Mouse (Mus musculus) heart, embryonic 15.5 days (tissue): Measurements from ENCODE around the gene Scap. TPM values are rescaled to one million over a fixed set of nuclear protein-coding genes. Genes with fewer than 3 reads are reported as not detected.
"Not testable (repeated sequence)": the region's sequence is repeated elsewhere in the genome, so short reads cannot be mapped to it uniquely, and the experiment has no call there.

ENCODE experiments used
- ATAC-seq: fragments of 200-750 bp; cut with Nextera tagmentation; replicated peaks from 2 replicates; pipeline ENCODE4 v1.8.0; 2017; ENCODE audit warnings: low read depth, moderate TSS enrichment; ENCODE audit not compliant: insufficient number of reproducible peaks, insufficient read depth, low FRiP score
- H3K27ac ChIP-seq: fragments of 300-500 bp; sonication (generic); 2 replicates; pipeline ENCODE4 v1.5.1; 2015; ENCODE audit warnings: mild to moderate bottlenecking, inconsistent platforms
- H3K27me3 ChIP-seq: fragments of 300-500 bp; sonication (generic); 2 replicates; pipeline ENCODE4 v1.6.1; 2015; ENCODE audit warnings: inconsistent platforms
- H3K36me3 ChIP-seq: fragments of 300-500 bp; sonication (generic); 2 replicates; pipeline ENCODE4 v1.6.1; 2015; ENCODE audit warnings: mild to moderate bottlenecking, inconsistent platforms
- H3K4me1 ChIP-seq: fragments of 300-500 bp; sonication (generic); replicated peaks from 2 replicates; pipeline ENCODE4 v1.6.1; 2015; ENCODE audit warnings: inconsistent platforms
- H3K4me2 ChIP-seq: fragments of 300-500 bp; sonication (generic); 2 replicates; pipeline ENCODE4 v1.6.1; 2015; ENCODE audit warnings: inconsistent platforms, mild to moderate bottlenecking, moderate library complexity
- H3K4me3 ChIP-seq: fragments of 300-500 bp; sonication (generic); 2 replicates; pipeline ENCODE4 v1.5.1; 2015; ENCODE audit warnings: mild to moderate bottlenecking, inconsistent platforms
- H3K9ac ChIP-seq: fragments of 300-500 bp; sonication (generic); 2 replicates; pipeline ENCODE4 v1.6.1; 2015; ENCODE audit warnings: mild to moderate bottlenecking, inconsistent platforms
- H3K9me3 ChIP-seq: fragments of 300-500 bp; sonication (generic); replicated peaks from 2 replicates; pipeline ENCODE4 v1.6.1; 2016; ENCODE audit warnings: inconsistent platforms
- WGBS: fragments of 180-500 bp; shearing (Covaris S2); methylation state at CpG from one replicate; pipeline ENCODE4 v1.1.7; 2015; ENCODE audit warnings: mixed read lengths; 5-methylcytosine and 5-hydroxymethylcytosine counted together
- polyA plus RNA-seq: library from polyadenylated mRNA; unstranded; fragments of >200 nt; fragmentation: Nextera tagmentation; extraction: Ambion mirVana; gene quantifications from 2 replicates; pipeline ENCODE4 v1.2.1, GENCODE M21; 2015

Scap gene
- polyA plus RNA-seq, 1 experiment from 2014 or later: 17.5 TPM

GRCm38 (mm10) chr9:110358341-110358740 lies 25.3 kb downstream of the Scap start:
- Histone ChIP-seq H3K9me3 (no peaks in the 10 kb centered on the region), H3K9ac (no peak overlapping the region), H3K4me3 (no peak overlapping the region), H3K27ac (no peak overlapping the region), H3K4me2 (no peak overlapping the region), H3K4me1 (0 out of 2 replicates have a peak, but pooled peaks cover 3% of the 10 kb centered on the region), H3K36me3 (peaks cover 5% of the 10 kb centered on the region; the same call in 1 of the 2 replicates), H3K27me3 (no peaks in the 10 kb centered on the region)
- 74% methylated on average over 2 of the region's 2 CpGs for WGBS
- no peak for ATAC-seq

GRCm38 (mm10) chr9:110361299-110361698 lies 28.2 kb downstream of the Scap start:
- no peaks in the 10 kb centered on the region for H3K27me3 ChIP-seq
- ATAC-seq: no peak
- H3K4me3 ChIP-seq: no peak overlapping the region
- WGBS: 68% methylated on average over 12 of the region's 12 CpGs
- H3K4me1 ChIP-seq: 0 out of 2 replicates have a peak, but pooled peaks cover under 1% of the 10 kb centered on the region
- H3K36me3 ChIP-seq: peaks cover 5% of the 10 kb centered on the region; the same call in 1 of the 2 replicates
- no peaks in the 10 kb centered on the region for H3K9me3 ChIP-seq
- no peak overlapping the region for H3K4me2 ChIP-seq
- no peak overlapping the region for H3K9ac ChIP-seq
- H3K27ac ChIP-seq: no peak overlapping the region

- 77% methylated on average over 10 of the region's 10 CpGs for WGBS
- Histone ChIP-seq H3K27me3 (no peaks in the 10 kb centered on the region), H3K27ac (no peak overlapping the region), H3K36me3 (peaks cover 5% of the 10 kb centered on the region; the same call in 1 of the 2 replicates), H3K4me1 (0 out of 2 replicates have a peak, but pooled peaks cover 3% of the 10 kb centered on the region), H3K4me2 (no peak overlapping the region), H3K4me3 (no peak overlapping the region), H3K9ac (no peak overlapping the region), H3K9me3 (no peaks in the 10 kb centered on the region)
- ATAC-seq: no peak
Measured at GRCm38 (mm10) chr9:110362337-110362736, 29.2 kb downstream of the Scap start.

GRCm38 (mm10) chr9:110366746-110367145 lies 33.7 kb downstream of the Scap start:
- no peak overlapping the region for H3K4me3 ChIP-seq
- H3K4me2 ChIP-seq: no peak overlapping the region
- H3K4me1 ChIP-seq: peaks cover 14% of the 10 kb centered on the region; the same call in 1 of the 2 replicates
- no peak for ATAC-seq
- H3K27ac ChIP-seq: no peak overlapping the region
- no peaks in the 10 kb centered on the region for H3K9me3 ChIP-seq
- H3K9ac ChIP-seq: no peak overlapping the region
- H3K36me3 ChIP-seq: peaks cover 5% of the 10 kb centered on the region; the same call in 1 of the 2 replicates
- no peaks in the 10 kb centered on the region for H3K27me3 ChIP-seq
- 42% methylated on average over 5 of the region's 5 CpGs for WGBS

- Histone ChIP-seq H3K36me3 (peaks cover 11% of the 10 kb centered on the region; the same call in 1 of the 2 replicates), H3K27me3 (no peaks in the 10 kb centered on the region), H3K9ac (no peak overlapping the region), H3K27ac (peak overlapping the region; percentile 36; the same call in 1 of the 2 replicates), H3K9me3 (no peaks in the 10 kb centered on the region), H3K4me2 (no peak overlapping the region), H3K4me1 (peaks cover 14% of the 10 kb centered on the region; the same call in 1 of the 2 replicates), H3K4me3 (no peak overlapping the region)
- WGBS: 62% methylated on average over 3 of the region's 3 CpGs
- ATAC-seq: 0 out of 2 replicates have a peak, but pooled peaks have one; percentile 38
Measured at GRCm38 (mm10) chr9:110369860-110370259, 36.8 kb downstream of the Scap start.

- peaks cover 11% of the 10 kb centered on the region; the same call in 1 of the 2 replicates for H3K4me1 ChIP-seq
- WGBS: 88% methylated on average over 13 of the region's 13 CpGs
- H3K9ac ChIP-seq: no peak overlapping the region
- H3K4me3 ChIP-seq: no peak overlapping the region
- no peaks in the 10 kb centered on the region for H3K27me3 ChIP-seq
- no peaks in the 10 kb centered on the region for H3K9me3 ChIP-seq
- H3K36me3 ChIP-seq: peaks cover 21% of the 10 kb centered on the region; the same call in 1 of the 2 replicates
- no peak overlapping the region for H3K4me2 ChIP-seq
- ATAC-seq: no peak
- no peak overlapping the region for H3K27ac ChIP-seq
Measured at GRCm38 (mm10) chr9:110373871-110374270, 40.8 kb downstream of the Scap start.

GRCm38 (mm10) chr9:110375668-110376067 lies 42.6 kb downstream of the Scap start:
- Histone ChIP-seq H3K27me3 (no peaks in the 10 kb centered on the region), H3K4me2 (no peak overlapping the region), H3K4me1 (peaks cover 4% of the 10 kb centered on the region), H3K9ac (no peak overlapping the region), H3K27ac (no peak overlapping the region), H3K36me3 (peaks cover 29% of the 10 kb centered on the region; the same call in 1 of the 2 replicates), H3K4me3 (no peak overlapping the region), H3K9me3 (no peaks in the 10 kb centered on the region)
- WGBS: 82% methylated on average over 3 of the region's 3 CpGs
- no peak for ATAC-seq

- H3K36me3 ChIP-seq: peaks cover 29% of the 10 kb centered on the region; the same call in 1 of the 2 replicates
- H3K9ac ChIP-seq, H3K9me3 ChIP-seq, H3K4me3 ChIP-seq, H3K27me3 ChIP-seq, H3K27ac ChIP-seq, H3K4me2 ChIP-seq, H3K4me1 ChIP-seq, ATAC-seq: not testable (repeated sequence)
- 81% methylated on average over 15 of the region's 15 CpGs for WGBS
Measured at GRCm38 (mm10) chr9:110377655-110378054, 44.6 kb downstream of the Scap start.

- no peak for ATAC-seq
- Histone ChIP-seq H3K36me3 (peaks cover 31% of the 10 kb centered on the region), H3K4me3 (no peak overlapping the region), H3K4me2 (no peak overlapping the region), H3K9me3 (no peaks in the 10 kb centered on the region), H3K27me3 (no peaks in the 10 kb centered on the region), H3K4me1 (peaks cover 9% of the 10 kb centered on the region), H3K27ac (no peak overlapping the region), H3K9ac (no peak overlapping the region)
- WGBS: 97% methylated on average over 8 of the region's 8 CpGs
Measured at GRCm38 (mm10) chr9:110379361-110379760, 46.3 kb downstream of the Scap start.

GRCm38 (mm10) chr9:110380662-110381061 lies 47.6 kb downstream of the Scap start:
- H3K36me3 ChIP-seq: peaks cover 40% of the 10 kb centered on the region
- H3K27me3 ChIP-seq: no peaks in the 10 kb centered on the region
- no peak overlapping the region for H3K27ac ChIP-seq
- H3K9ac ChIP-seq: no peak overlapping the region
- peaks cover 9% of the 10 kb centered on the region for H3K4me1 ChIP-seq
- peak overlapping the region; percentile 24 for H3K4me3 ChIP-seq
- H3K4me2 ChIP-seq: peak overlapping the region; percentile 56
- 24% methylated on average over 21 of the region's 21 CpGs for WGBS
- peak; percentile 44; the same call in 1 of the 2 replicates for ATAC-seq
- no peaks in the 10 kb centered on the region for H3K9me3 ChIP-seq

- 74% methylated on average over 12 of the region's 12 CpGs for WGBS
- Histone ChIP-seq H3K27me3 (no peaks in the 10 kb centered on the region), H3K9me3 (no peaks in the 10 kb centered on the region), H3K9ac (no peak overlapping the region), H3K36me3 (peaks cover 46% of the 10 kb centered on the region), H3K4me2 (no peak overlapping the region), H3K27ac (no peak overlapping the region), H3K4me1 (peaks cover 9% of the 10 kb centered on the region), H3K4me3 (no peak overlapping the region)
- no peak for ATAC-seq
Measured at GRCm38 (mm10) chr9:110381292-110381691, 48.2 kb downstream of the Scap start.

- no peak for ATAC-seq
- H3K4me2 ChIP-seq: no peak overlapping the region
- no peak overlapping the region for H3K27ac ChIP-seq
- peaks cover 60% of the 10 kb centered on the region for H3K36me3 ChIP-seq
- peaks cover 9% of the 10 kb centered on the region for H3K4me1 ChIP-seq
- H3K9ac ChIP-seq: no peak overlapping the region
- WGBS: 82% methylated on average over 7 of the region's 7 CpGs
- no peak overlapping the region for H3K4me3 ChIP-seq
- no peaks in the 10 kb centered on the region for H3K9me3 ChIP-seq
- no peaks in the 10 kb centered on the region for H3K27me3 ChIP-seq
Measured at GRCm38 (mm10) chr9:110384369-110384929, 51.4 kb downstream of the Scap start.
